Mouse (Mus musculus) lung, postnatal 25 days (tissue): ENCODE measurements around the gene Abcc4.

Source experiments
- DNase-seq: peaks from one replicate; pipeline ENCODE4 v3.0.0; 2022; ENCODE audit warnings: low spot score

Gene Abcc4

DNA sequence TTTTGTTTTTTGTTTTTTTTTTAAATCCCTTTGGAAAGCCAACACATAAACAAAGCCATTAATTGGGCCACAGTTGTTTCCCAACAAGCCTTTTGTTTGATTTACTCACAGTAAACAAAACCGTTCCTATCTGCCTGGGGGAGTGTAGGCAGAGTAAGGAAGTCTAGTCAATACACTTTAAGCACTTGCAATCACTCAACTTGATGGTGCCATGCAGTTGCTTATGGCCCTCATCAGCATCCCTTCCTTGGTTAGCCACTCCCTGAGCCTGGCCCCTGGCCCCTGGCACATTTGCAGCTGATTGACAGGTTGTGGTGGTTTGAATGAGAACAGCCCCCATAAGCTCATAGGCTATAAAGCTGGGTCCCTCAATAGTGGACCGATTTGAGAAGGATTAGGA is 209.3 kb downstream of the Abcc4 start:
- DNase-seq, result no peak

DNA sequence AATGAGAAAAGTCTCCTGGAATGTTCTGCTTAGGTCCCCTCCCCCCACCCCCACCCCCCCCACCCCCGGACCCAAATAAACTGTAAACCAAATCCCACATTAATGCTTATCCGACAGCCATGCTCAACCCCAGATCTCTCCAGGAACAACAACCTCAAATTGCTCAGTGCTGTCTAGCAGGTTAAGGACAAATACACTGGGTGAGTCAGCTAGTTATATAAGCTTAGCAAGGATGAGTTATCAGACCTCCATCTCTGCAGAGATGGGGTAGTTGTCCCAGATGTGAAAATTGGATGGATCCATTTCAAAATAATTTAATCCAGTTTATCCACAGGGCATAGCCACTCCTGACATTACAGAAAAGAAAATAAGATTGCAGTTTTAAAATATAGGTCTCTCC is 210.6 kb downstream of the Abcc4 start:
- no peak for DNase-seq

DNA sequence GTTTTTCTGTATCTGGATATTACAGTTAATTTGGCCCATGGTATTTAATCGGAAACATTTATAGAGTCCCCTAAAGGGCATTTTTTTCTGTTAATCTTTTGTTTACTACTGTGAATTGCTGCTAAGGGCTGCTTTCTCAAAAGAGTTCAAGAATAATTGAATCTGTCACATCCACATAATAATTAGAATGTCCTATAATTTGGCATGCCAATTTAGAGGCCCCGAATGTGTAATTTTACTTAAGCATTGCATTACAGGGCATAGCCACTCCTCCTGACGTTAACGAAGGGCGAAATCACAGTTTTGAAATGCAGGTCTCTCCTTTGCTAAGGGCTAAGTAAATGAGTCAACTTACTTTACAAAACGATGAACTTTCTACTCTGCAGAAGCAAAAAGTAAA is 214.3 kb downstream of the Abcc4 start:
- no peak for DNase-seq

DNA sequence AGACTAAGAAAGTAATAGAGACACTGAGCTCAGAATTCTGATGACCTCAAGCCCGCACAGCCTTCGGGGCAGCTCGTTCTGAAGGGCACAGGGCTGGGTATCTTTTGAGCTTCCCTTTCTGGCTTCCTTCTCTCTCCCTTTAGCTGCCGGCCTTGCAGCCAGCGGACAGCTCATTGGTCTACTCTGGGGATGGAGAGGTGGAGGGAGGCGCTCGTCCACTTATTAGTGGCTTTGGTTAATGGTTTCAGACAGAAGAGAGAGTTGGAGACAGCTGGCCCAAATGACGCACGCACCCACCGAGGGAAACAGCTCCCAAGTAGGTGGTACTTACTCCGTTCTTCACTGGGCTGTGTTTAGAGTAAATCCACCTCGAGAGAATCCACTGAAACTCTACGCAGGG is 214.7 kb downstream of the Abcc4 start:
- DNase-seq, result no peak

DNA sequence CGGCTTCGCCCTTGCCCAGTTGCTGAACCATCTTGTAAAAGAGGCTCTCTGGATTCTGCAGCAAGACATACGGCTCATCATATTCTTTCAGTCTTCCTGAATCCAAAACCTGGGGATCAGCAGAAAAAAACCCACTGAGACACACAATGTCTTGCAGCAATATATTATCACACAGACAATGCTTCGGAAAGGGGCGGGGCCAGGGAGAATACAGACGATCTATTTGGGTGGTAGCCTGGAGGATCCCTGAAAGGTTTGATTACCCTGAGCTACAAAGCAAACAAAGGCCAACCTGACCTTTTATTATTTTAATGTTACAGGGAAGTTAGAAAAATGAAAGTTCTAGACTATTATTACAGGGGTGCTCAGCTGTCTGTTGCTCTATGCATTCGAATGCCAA is 215.5 kb downstream of the Abcc4 start:
- no peak for DNase-seq

DNA sequence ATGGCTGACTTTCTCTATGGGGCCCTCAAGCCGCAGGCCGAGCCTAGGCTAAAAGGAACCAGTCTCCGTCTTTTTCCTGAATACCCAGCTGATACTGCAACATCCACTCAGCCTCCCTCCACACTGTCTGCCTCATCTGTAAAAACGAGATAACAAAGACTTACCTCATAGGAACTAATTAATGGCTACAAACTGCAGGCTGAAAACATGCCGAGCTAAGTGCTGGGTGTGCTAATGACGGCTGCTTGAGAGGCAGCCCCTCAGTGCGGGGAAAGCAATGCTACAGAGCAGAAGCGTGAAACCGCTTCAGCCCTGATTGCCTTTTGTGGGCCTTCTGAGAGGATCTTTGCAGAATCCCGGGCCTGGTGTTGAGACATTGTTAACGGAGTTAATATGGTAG is 219.7 kb downstream of the Abcc4 start:
- DNase-seq, result no peak

DNA sequence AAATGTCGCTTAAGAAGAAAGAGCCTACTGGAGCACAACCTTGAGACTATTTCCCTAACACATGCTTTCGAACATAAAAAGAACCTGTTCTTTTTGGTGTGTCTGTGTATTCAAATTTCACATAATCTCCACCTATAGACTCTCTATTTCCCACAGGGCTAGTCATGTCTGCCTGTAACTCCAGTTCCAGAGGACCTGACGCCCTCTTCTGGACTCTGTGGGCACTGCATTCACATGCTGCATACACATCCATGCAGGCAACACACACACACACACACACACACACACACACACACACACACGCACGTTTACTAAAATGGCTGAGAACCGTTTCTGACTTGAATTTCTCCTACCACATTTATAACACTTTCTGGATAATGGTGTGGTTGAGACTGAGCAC is 220.4 kb downstream of the Abcc4 start:
- no peak for DNase-seq

DNA sequence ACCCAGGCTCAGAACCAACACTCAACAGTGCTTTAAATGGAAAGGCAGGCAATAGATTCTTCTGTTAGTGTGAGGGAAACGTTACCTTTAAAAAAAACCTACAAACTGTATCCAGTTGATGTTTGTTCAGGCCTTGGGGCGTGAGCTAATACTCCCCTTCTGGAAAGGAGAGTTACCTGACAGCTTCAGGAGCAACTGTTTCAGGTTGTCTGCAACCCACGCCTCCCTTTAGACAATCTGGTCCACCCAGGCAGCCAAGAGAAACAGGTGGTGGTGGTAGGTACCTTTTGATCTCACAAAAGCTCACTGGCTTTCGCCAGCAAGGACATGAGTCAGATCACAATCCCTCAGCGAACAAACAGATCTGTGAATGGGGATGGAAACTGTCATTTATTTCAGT is 223.7 kb downstream of the Abcc4 start:
- DNase-seq, result no peak

DNA sequence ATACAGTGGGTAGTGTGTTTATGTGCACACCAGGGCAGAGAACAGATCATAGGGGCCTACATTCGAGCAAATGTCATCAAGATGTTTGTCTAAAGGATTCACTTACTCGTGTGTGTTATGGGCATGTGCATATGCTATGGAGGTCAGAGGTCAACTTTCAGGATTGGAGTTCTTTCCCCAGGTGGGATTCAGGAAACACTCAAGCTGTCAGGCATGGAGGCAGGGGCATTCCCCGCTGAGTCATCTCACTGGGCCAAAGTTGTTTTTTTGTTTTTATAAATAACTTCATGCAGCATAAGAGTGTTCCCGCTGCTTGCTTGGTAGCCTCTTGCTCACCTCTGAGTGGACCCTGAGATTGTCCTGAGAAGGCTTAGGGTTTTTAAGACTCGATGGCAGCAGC is 224.2 kb downstream of the Abcc4 start:
- DNase-seq, result no peak

DNA sequence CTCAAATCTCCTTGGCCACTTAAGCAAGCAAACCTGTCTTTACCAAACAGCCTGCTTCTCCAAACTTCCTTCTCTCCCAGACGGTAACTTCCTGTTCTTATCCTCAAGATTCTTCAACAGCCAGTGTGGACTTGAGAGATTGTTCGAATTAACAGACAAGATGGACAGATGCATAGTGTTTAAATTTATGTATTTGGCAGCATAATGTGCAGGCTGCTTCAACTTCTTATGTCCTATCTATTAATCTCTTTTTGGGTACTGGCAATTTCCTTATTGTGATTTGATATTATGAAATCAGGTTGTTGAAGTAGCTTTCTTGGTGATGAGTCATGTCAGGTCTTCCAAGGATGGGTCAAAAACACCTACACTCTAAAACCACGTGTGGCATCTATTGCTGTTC is 229.7 kb downstream of the Abcc4 start:
- no peak for DNase-seq

DNA sequence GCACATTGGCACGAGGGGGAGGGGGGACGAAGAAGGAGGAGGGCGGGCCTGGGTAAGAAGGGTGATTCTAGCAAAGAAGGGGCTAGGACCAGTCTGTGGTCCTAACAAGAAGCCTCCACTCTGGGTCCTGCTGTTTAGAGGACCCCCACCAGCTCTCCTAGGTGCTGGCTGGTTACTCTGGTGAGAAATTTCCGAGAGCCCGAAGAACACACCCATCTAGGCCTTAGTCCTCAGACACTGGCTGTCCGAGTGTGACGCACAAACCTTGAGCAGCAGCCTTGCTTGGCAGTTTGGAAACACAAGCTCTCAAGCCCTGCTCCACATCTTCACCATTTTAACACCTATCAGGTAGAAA is 230.9 kb downstream of the Abcc4 start:
- DNase-seq, result no peak

DNA sequence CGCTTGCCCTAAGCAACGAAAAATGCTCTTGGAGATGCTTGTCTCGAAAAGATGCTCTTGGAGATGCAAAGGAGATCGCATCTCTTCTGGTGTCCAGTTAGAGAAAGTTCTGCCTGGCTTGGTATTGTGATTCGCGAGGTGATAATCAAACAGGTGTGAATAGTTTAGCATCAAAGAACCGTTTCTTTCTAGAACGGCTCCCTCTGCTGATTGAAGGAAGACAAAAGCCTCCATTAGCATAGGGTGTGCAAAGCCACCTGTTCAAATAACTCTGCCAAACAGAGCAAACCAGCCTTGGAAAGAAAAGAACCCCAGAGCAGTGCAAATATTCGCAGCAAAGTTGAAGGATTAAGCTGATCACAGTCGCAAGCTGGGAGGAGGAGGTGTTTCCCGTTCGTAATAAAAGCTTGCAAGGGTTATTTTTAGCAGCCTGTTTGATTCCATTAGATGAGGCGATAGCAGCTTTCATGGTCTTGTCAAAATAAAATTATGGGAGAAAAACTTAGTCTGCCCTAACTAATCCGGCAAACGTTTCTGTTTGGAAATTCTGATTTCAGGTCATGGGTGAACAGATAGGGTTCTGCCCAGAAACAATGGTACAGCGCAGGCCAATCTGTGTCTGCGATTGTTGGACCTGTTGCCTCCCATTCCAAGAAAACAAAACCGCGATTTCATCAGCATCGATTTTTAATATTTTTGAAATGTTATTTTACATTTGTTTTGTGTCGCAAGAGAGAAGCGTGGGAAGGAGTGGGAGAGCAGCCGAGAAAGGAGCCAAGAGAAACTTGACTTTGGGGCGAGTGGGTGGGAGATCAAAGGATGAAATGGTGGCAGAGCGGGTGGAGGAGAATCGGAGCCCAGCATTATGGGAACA is 231.6 kb downstream of the Abcc4 start:
- DNase-seq, result no peak

DNA sequence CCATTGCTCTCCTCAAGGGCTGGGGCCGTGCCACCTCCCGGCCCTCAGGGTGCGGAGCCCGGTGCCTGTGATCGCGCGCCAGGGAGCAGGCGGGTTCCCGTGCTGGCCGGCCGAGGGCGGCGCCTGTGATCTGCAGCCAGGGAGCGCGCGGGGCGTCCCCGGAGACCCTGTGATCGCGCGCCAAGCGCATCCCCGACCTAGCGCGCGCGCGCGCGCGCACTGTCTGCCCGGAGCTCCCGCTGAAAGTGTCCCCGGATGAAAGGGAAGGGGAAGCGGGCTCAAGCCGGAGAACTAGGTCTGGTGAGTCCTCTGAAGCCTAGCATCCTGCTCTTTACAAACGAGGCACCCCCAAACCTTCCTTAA is 232.2 kb downstream of the Abcc4 start:
- DNase-seq, result no peak

DNA sequence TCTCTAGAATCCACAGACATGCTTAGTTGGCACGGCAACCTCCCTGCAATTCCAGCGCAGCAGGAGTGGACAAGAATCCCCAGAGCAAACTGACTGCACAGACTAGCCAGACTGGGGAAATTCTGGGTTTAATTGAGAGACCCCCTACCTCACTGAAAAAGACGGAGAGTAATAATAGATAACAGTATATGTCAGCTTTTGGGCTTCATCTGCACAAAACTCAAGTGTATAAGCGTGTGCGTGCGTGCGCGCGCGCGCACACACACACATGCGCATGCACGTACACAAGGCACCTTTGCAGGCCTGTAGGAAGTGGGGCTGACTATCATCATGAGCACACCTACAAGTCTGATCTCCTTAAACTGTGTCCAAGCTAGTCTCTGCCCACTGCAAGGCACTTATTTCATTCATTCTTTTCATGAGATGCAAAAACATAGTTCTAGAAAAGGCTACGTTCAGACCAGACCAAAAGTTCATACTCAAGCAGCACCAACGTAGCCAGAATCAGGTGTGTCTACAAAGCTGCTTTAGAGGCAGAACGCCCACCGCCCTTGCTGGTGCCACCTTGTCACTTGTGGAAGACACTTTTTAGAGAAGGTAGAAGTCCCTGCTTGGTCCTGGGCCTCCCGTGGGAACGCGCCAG is 232.7 kb downstream of the Abcc4 start:
- DNase-seq, result no peak

DNA sequence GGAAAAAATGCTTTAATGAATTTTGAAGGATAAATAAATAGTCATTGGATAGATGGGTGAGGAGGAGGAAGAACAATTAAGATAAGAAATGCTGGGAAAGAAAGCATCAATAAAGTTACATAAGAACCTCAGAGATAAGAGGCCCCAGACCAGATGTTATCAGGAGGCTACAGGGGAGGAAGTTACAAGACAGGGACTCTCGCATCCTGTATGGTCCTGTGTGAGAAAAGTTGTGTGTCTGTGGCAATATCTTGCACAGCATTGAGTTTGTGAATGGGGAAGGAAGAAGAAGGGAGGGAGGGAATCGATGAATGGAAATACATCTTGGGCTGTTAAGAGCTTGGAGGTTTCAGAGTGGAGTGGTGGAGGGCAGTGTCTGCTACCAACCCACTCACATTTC is 240.7 kb downstream of the Abcc4 start:
- DNase-seq, result no peak

DNA sequence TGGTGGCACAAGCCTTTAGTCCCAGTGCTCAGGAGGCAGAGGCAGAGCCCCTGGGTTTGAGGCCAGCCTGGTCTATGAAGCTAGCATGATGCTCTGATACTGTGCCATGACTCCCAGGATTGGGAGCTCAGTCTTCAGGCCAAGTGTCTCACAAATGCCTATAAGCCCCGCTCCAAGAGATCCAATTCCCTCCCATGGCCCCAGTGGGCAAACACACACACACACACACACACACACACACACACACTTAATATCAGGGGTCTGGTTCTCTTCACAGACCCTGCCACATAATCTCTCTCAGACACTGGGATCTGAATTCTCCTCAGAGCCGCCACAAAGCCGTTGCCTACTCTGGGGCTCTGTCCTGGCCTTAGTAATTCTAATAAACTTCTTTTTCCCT is 241.6 kb downstream of the Abcc4 start:
- no peak for DNase-seq

DNA sequence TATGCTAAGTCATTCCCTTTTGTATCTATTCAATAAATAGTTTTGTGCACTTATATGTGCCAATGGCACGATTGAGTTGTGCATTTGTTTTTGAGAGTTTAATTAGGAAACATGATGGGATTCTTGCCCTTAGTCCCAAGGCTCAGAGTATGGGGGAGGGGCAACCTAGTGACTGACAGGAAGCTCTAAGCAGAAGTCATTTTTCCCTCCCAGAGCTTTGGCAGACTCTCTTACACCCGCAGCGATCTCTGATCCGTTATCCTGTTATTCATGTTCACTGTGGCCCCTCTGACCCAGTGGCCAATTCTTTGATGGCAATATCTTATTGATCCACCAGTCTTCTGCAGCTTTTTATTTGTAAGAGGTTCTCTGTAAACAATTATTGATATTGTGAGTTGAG is 253.4 kb downstream of the Abcc4 start:
- no peak for DNase-seq

DNA sequence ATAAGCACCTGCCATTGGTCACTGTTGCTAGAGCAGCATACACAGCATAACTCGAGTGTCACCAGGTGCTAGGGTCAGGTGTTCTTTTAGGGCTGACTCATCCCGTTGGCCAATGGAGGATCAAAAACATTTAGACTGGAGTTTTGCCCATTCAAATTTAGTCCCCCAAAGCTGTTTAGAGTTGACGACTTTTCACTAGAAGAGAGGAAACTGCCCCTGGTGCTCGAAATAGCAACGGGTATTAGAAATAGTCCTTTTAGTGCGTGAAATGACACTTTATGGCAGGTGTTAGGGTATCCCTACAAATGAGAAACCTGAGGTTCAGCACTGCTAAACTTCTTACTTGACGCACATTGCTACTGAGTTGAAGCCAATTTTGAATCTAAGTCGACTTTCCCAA is 265.9 kb downstream of the Abcc4 start:
- no peak for DNase-seq

DNA sequence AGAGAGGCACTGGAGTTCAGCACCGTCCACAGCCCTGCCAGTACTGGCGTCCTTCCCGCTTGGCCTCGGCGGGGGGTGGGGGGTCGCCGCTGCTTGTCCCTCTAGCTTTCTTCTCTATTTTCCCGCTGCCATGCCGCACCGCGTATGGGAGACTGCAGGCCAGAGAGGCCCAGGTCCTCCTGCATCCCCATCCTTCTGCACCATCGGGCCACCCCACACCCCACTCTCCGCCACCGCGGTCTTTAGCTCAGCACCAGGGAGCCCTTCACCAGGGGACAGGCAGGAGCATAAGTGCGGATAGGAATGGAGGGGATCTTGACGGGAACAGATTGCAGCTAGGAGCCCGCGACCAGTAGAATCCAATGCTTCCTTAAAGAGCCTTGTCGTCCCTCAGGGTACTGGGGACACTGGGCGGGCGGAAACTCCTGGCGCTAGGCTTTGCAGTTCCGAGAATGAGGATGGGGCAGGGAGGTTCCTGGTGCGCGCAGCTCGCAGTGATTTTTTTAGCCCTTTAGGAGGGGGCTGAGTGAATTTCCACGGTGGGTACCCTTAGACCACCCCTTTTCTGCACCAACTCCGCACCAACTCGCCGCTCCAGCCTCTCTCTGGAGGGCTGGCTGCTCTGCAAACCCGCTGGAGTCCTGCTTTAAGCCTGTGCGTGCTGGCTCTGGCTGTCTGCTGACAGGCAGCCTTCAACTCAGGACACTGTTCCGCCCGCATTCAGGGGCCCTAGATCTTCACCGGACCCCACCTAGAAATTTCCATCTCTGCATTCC is 268.7 kb downstream of the Abcc4 start:
- DNase-seq, result no peak

DNA sequence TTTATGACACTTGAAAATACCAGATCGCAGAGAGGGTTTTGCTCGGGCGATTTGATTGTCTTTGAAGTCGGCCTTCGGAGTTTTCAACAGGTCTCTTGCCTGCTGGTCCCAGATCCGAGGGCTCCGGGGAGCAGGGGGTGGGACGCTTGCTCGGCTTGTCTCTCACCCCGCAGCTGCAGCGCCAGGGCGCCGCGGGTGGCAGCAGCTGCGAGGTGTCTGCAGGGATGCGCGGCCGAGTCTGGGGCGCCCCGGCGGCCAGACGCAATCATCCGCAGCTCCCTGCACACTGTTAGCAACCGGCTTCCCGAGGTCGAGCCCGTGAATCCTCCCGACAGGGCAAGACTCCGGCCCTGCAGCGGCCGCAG is 269.2 kb downstream of the Abcc4 start:
- no peak for DNase-seq

DNA sequence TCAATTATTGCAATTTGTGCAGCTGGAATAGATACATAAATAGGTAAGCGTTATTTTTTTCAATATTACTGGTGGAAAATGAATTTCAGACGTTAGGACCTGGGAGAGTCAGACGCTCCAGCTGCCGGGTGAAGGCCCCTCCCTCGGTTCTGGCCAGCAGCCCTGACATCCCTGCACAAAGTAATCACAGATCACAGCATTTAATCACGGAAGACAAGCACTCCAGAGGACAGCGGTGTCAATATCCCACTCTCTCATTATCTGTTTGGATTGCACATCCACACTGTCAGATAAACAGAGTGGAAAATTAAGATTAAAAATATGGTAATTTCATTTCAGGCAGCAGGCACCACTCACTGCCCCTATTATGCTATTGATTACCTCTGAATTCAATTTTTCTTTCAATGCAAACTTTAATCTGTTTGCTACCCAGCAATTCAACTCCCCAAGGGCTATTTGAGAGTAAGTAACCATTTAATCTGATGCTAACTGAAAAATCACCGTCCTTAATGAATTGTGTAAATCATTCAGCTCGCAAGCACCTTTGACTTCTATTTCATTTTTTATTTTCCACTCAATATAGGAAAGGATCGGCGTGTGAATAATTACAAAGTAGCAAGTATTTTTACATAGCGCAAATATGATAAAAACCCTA is 270.2 kb downstream of the Abcc4 start:
- no peak for DNase-seq

DNA sequence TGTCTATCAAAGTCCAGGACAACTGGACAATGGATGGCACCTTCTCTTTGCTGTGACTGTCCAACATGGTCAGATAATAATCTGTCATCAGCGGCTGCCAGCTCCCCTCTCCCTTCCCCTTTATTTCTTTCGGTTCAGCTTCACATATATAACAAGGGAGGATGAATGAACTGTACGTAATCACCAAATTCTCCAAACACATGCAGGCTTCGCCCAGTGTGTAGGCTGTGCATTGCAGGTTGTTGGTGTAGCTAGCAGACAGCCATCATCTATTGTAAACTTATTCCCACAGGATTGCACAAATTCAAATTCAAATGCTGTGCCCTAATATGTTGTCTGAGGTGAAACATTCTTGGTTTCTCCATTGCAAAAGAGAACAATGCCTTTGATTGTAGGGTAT is 271.2 kb downstream of the Abcc4 start:
- no peak for DNase-seq

DNA sequence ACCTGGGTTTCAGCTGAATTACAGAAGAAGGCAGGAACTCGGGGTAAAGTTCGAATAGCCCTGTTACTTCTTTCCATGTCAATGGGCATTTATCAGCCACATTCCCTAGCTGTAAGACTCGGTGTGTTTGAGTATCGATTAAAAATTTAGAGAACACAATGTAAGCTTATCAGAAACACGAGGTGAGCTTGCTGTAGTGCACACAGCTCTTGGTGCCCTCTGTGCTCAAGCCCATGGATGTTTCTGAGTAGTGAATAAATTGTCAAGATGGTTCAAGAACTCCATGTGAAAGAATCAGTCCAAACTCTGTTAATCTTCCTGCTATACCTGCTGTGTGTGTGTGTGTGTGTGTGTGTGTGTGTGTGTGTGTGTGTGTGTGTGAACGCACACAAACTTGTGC is 272.2 kb downstream of the Abcc4 start:
- no peak for DNase-seq
